Mouse (Mus musculus) brown adipose tissue, adult 24 weeks (tissue): Measurements from ENCODE around the gene Cse1l. TPM values are rescaled to one million over a fixed set of nuclear protein-coding genes. Genes with fewer than 3 reads are reported as not detected.
A peak's percentile ranks its signal among the peaks of the same experiment; 100 is the strongest.

Experiments
- H3K27ac ChIP-seq: fragments of 200-500 bp; replicated peaks from 2 replicates; pipeline ENCODE4 v1.5.1; 2012; ENCODE audit warnings: low read depth, mild to moderate bottlenecking, low read length
- H3K4me1 ChIP-seq: fragments of 200-500 bp; 2 replicates; pipeline ENCODE4 v1.6.1; 2012; ENCODE audit warnings: low read length, mixed read lengths; ENCODE audit not compliant: control insufficient read depth, insufficient read depth, insufficient read length
- H3K4me3 ChIP-seq: fragments of 200-500 bp; 2 replicates; pipeline ENCODE4 v1.5.1; 2012; ENCODE audit warnings: low read depth, mild to moderate bottlenecking, low read length, moderate library complexity; ENCODE audit not compliant: insufficient read depth
- polyA plus RNA-seq: library from polyadenylated mRNA; stranded (reverse); fragments of >200 nt; gene quantifications from 2 replicates; pipeline ENCODE4 v1.2.4, GENCODE M21; 2012; ENCODE audit not compliant: missing spikeins, insufficient read depth, insufficient read length

The Cse1l gene
- polyA plus RNA-seq, 1 experiment, result 25.0 TPM

DNA sequence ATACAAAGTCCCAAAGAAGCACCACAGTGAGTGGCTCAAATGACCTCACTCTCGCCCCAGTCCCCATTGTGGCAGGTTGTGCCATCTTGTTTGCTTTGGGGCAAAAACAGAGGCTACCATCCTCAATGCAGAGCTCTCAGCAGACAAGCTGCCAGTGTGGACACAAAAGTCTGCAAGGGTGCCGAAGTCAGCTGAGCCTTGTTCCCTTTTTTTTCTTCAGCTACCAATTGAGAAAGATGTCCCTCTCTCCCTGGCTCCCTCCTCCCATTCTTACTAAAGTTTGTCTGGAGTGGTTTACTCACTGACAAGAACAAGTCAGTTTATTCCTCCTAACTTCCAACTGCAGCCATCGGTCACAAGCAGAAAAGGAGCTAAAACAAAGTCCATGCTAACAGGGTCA is 70.5 kb downstream of the Cse1l start:
- Histone ChIP-seq H3K4me1 (peaks cover 27% of the 10 kb centered on the region), H3K4me3 (no peak overlapping the region), H3K27ac (peak overlapping the region; percentile 31; the same call in 1 of the 2 replicates)

DNA sequence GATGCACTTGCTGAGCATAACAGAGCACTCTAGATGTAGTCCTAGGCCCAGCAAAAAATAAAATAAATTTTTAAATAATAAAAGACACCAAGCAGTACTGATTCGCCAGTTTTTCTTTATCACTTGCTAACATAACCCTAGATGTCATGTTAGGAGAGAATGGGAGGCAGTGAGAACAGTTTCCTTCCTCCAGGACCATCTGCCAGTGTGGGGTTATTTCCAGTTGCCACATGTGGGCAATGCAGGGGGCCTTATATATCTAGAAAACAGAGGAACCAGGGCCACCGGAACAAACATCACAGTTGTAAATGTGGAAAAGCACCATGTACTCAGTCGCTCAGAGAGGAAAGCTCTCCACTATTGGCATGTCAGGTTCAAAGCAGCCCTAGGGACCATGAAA is 71.7 kb downstream of the Cse1l start:
- Histone ChIP-seq H3K4me1 (peaks cover 27% of the 10 kb centered on the region), H3K27ac (0 out of 2 replicates have a peak overlapping the region, but pooled peaks have one; percentile 0), H3K4me3 (no peak overlapping the region)

DNA sequence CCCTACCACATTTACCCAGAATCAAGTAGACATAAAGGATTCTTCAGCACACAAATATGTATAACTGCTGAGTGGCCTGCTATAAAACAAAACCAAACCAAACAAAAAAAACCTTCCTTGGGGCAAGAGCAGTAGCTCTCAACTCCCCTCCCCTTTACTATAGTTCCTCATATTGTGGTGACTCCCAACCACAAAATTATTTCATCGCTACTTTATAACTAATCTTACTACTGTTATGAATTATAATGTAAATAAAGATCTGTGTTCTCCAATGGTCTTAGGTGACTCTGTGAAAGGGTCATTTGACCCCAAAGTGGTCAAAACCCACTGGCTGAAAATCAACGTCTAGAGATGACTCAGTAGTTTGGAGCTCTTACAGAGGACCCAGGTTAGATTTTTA is 74.3 kb downstream of the Cse1l start:
- Histone ChIP-seq H3K4me3 (no peak overlapping the region), H3K27ac (no peak overlapping the region), H3K4me1 (peaks cover 18% of the 10 kb centered on the region)

DNA sequence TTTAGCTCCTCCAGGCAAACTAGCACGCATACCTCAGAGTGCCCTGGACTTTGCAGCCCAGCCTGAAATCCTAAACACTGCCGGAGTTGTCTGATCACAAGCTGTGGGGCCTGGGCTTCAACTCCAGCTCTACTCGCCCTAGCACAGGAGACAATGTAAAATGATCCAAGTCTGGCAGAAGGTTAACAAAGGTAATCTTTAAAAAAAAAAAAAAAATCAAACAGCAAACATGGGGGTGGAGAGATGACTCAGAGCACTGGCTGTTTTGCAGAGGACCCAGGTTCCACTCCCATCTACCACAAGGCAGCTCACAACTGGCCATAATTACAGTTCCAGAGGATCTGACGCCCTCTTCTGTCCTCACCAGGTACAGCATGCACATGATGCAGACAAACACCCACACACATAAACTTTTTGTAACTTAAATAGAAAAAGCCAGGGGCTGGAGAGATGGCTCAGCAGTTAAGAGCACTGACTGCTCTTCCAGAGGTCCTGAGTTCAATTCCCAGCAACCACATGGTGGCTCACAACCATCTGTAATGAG is 77.6 kb downstream of the Cse1l start:
- H3K27ac ChIP-seq, result no peak overlapping the region
- peaks cover 2% of the 10 kb centered on the region; the same call in 1 of the 2 replicates for H3K4me1 ChIP-seq
- no peak overlapping the region for H3K4me3 ChIP-seq

DNA sequence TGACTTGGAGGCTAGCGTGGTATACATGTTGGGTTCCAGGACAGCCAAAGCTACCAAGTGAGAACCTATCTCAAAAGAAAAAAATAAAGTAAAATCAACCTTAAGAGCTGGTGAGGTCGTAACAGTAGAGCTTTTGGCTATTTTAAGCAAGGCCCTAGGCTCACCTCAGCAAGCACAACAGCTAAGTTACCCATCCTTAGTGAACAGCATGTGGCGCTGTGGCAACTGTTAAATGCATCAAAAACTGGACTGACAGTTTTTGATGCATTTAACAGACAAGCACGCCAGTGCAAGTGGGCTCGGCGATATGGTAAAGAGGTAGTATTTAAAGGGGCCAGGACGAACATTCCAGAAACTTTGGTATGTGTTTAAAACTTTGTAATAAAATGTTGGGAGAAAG is 85.0 kb downstream of the Cse1l start:
- Histone ChIP-seq H3K27ac (no peak overlapping the region), H3K4me1 (peaks cover 18% of the 10 kb centered on the region), H3K4me3 (no peak overlapping the region)

DNA sequence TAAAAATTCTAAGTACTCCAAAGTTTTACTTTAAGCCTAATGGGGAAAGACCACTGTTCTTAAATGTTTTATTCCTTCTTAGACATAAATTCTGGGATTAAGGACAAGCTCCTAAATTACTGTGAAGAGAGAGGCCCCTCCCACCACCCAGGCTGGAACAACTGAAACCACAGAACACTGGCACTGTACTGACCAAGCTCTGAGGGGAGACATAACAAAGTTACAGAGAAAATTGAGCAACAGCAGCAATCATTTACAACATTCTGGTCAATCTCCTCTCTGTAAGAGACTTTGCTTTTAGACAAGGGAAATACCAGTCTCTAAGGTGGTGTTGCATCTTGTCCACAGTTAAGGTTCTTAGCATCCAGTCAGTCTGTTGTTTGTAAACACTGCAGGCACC is 86.1 kb downstream of the Cse1l start:
- Histone ChIP-seq H3K4me1 (peaks cover 18% of the 10 kb centered on the region), H3K4me3 (no peak overlapping the region), H3K27ac (no peak overlapping the region)

DNA sequence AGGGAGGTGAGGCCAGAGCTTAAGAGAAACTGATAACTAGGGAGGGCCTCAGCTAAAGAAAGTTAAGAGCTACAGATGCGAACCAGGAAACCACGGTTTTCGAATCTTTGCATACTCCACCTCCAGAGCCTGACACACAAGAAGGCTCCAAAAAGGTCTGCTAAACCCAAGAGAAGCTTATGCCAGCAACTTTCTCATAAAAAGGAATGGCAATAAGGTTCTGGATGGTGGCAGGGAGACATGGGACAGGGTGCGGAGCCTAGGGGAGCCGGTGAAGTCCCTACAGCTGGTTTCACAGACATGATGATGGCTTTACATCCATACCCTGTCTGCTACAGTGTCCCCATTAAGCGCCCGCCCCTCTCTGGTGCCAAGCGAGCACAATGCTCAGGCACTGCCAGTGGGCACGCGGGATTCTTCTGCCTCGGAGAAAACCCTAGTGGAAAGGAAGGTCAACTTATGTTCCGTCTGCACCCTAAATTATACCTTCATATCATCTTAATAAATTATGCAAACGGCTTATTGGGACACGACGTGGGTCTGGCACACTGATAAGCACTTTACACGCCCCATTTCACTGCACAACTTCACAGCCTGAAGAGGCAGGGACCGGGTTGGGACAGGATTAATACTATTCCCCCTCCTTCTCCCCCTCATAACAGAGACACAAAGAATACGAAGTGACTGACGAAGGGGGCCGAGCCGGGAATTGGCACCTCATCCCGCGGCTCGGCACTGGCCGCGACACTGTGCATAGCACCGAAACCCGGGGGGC is 89.4 kb downstream of the Cse1l start:
- Histone ChIP-seq H3K27ac (peak overlapping the region; percentile 56), H3K4me3 (peak overlapping the region; percentile 88), H3K4me1 (peaks cover 16% of the 10 kb centered on the region)

Other genes starting within 250 kb of the Cse1l start
- gene Prex1, start 192.2 kb upstream of the Cse1l start, polyA plus RNA-seq, result 2.3 and 4.0 TPM in 2 replicates
- gene Trp53rkb, start 113.5 kb upstream of the Cse1l start, polyA plus RNA-seq, result 0.67 and 1.4 TPM in 2 replicates
- gene Arfgef2, start 100.5 kb upstream of the Cse1l start, polyA plus RNA-seq, result 19.6 and 23.0 TPM in 2 replicates
- gene Stau1, start 90.3 kb downstream of the Cse1l start, polyA plus RNA-seq, result 34.7 and 35.9 TPM in 2 replicates
- gene Ddx27, start 109.2 kb downstream of the Cse1l start, polyA plus RNA-seq, result 16.1 and 20.4 TPM in 2 replicates
- gene Znfx1, start 157.0 kb downstream of the Cse1l start, polyA plus RNA-seq, result 20.1 and 24.6 TPM in 2 replicates